28 mouse cellular contexts compared by ENCODE assay signal in genomic region chr5:130185312-130185711, GRCm38 (mm10). TPM values are rescaled to one million over a fixed set of nuclear protein-coding genes. Genes with fewer than 3 reads are reported as not detected.
DNase-seq lines count a peak whose midpoint lies in the region; ATAC-seq and TF ChIP-seq lines count a peak whose summit lies in the region.
"Had no signal": no experiment of that assay in that cellular context is flagged by ENCODE, and none has a peak within 500 bp of the region (broad histone marks: within the 10 kb centered on the region; RNA-seq: fewer than 3 reads in every experiment).

No protein-coding gene starts in this region.

- DNase-seq in gastrocnemius, adult 2 months: no peak
- no peak for DNase-seq in gastrocnemius, postnatal 36 days
- peak; percentile 68 for DNase-seq in Muller cell, postnatal 12 days (ENCODE audit: inconsistent ontology term)
- no peak for DNase-seq in layer of hippocampus, postnatal 25 days (ENCODE audit: extremely low spot score in 1 of 2, low spot score in 1 of 2)
- DNase-seq in lung, postnatal 10 days: no peak
- DNase-seq in right cerebral cortex, adult 18-20 months: no peak
- DNase-seq: adrenal gland, adult 2 months; adrenal gland, postnatal 14 days; cerebellum, adult 11 months; cerebellum, adult 8-10 months; cerebellum, postnatal 10 days; cerebellum, postnatal 36 days; embryo, embryonic 11 days; forebrain, postnatal 0 days; gastrocnemius, postnatal 25 days; heart, adult 2 months had no signal

- no peaks in the 10 kb centered on the region for H3K27me3 ChIP-seq in stomach, embryonic 16.5 days (ENCODE audit: control insufficient read depth, insufficient read depth, low read length)
- H3K27me3 ChIP-seq: embryonic facial prominence, embryonic 13.5 days; hindbrain, embryonic 13.5 days; intestine, embryonic 15.5 days; Patski had no signal

- no peaks in the 10 kb centered on the region; the same call in 1 of the 2 replicates for H3K36me3 ChIP-seq in stomach, embryonic 16.5 days (ENCODE audit: control insufficient read depth, insufficient read depth, low read length)

- no peak for TF ChIP-seq POLR2A in embryonic fibroblast, embryonic 13.5 days (IDR thresholded peaks at IDR 0.05; ENCODE audit: low read depth, low read length)

- ATAC-seq in stomach, embryonic 16.5 days (ENCODE audit: insufficient read depth, low FRiP score): no peak
- ATAC-seq: CD4-positive, CD25-positive, alpha-beta regulatory T cell, adult 4 months; forebrain, embryonic 14.5 days; forebrain, postnatal 0 days; hindbrain, embryonic 16.5 days; intestine, embryonic 15.5 days; Patski had no signal

- 64% methylated on average over 6 of the region's 6 CpGs for WGBS in stomach, embryonic 16.5 days

- H3K4me3 ChIP-seq in gastrocnemius, adult 2 months: peak overlapping the region; percentile 41
- no peak overlapping the region for H3K4me3 ChIP-seq in embryonic fibroblast, embryonic 13.5 days (ENCODE audit: insufficient read depth, low read length)
- no peak overlapping the region for H3K4me3 ChIP-seq in stomach, embryonic 16.5 days (replicated peaks; ENCODE audit: low read length)
- H3K4me3 ChIP-seq: embryonic facial prominence, embryonic 10.5 days; embryonic facial prominence, embryonic 13.5 days; heart, adult 2 months; hindbrain, embryonic 10.5 days; hindbrain, embryonic 13.5 days; intestine, embryonic 15.5 days had no signal

- H3K27ac ChIP-seq in gastrocnemius, adult 2 months: peak overlapping the region; percentile 83
- peak overlapping the region; percentile 90 for H3K27ac ChIP-seq in embryonic fibroblast, embryonic 13.5 days (ENCODE audit: insufficient read depth, low read length)
- H3K27ac ChIP-seq in stomach, embryonic 16.5 days (ENCODE audit: low read length): peak overlapping the region; percentile 2; the same call in 1 of the 2 replicates
- H3K27ac ChIP-seq: embryonic facial prominence, embryonic 10.5 days; embryonic facial prominence, embryonic 13.5 days; heart, adult 2 months; hindbrain, embryonic 10.5 days; hindbrain, embryonic 13.5 days; intestine, embryonic 15.5 days had no signal

- no peak for TF ChIP-seq CTCF in gastrocnemius, adult 2 months (IDR thresholded peaks at IDR 0.05)
- no peak for TF ChIP-seq CTCF in embryonic fibroblast, embryonic 13.5 days (IDR thresholded peaks at IDR 0.05; ENCODE audit: borderline replicate concordance, insufficient read depth, low read length)

- intact Hi-C loops in gastrocnemius, adult 2 months (cut with DNase I): no loop called here
- intact Hi-C loops in gastrocnemius, postnatal 36 days (cut with DNase I): no loop called here

- H3K9me3 ChIP-seq in stomach, embryonic 16.5 days (replicated peaks; ENCODE audit: control insufficient read depth, low read length): no peaks in the 10 kb centered on the region
- H3K9me3 ChIP-seq: embryonic facial prominence, embryonic 10.5 days; embryonic facial prominence, embryonic 13.5 days; hindbrain, embryonic 10.5 days; hindbrain, embryonic 13.5 days; intestine, embryonic 15.5 days had no signal

- no peak overlapping the region for H3K9ac ChIP-seq in stomach, embryonic 16.5 days (ENCODE audit: low read length)
- H3K9ac ChIP-seq: embryonic facial prominence, embryonic 13.5 days; forebrain, postnatal 0 days; hindbrain, embryonic 13.5 days; intestine, embryonic 15.5 days had no signal

- H3K4me1 ChIP-seq in embryonic fibroblast, embryonic 13.5 days (ENCODE audit: control insufficient read depth, insufficient read depth, low read length): peaks cover 29% of the 10 kb centered on the region
- peaks cover 32% of the 10 kb centered on the region for H3K4me1 ChIP-seq in stomach, embryonic 16.5 days (ENCODE audit: control insufficient read depth, insufficient read depth, low read length)
- H3K4me1 ChIP-seq: embryonic facial prominence, embryonic 10.5 days; hindbrain, embryonic 10.5 days had no signal

- no peak overlapping the region for H3K4me2 ChIP-seq in stomach, embryonic 16.5 days (ENCODE audit: low read depth, low read length)
- H3K4me2 ChIP-seq: embryonic facial prominence, embryonic 13.5 days; heart, embryonic 11.5 days; hindbrain, embryonic 13.5 days; intestine, embryonic 15.5 days had no signal

RNA-seq across cellular contexts. Expression of gene Rabgef1, which starts 13.7 kb away (rescaled TPM):
- 100 to 1,000 TPM in 1 of 2 experiments, 10 to 100 TPM in 1; 90.5 to 140 TPM for total RNA-seq in gastrocnemius, adult 2 months (2021)
- 10 to 100 TPM; 67.7 to 81.8 TPM for total RNA-seq in gastrocnemius, postnatal 36 days (2021)
- polyA plus RNA-seq in embryonic fibroblast, embryonic 13.5 days (2011; ENCODE audit: insufficient read length, low read depth, missing spikeins): 21.8 and 27.7 TPM in 2 replicates
- 34.5 and 38.8 TPM in 2 replicates for polyA plus RNA-seq in stomach, embryonic 16.5 days (2015; fragmentation: Nextera tagmentation; extraction: Ambion mirVana)
- 10 to 100 TPM; 45.3 to 48.0 TPM for total RNA-seq in layer of hippocampus, postnatal 25 days (2021)

RNA-seq across cellular contexts. Expression of gene Tmem248, which starts 31.6 kb away (rescaled TPM):
- total RNA-seq in gastrocnemius, adult 2 months (2021): 10 to 100 TPM; 42.9 to 46.7 TPM
- total RNA-seq in gastrocnemius, postnatal 36 days (2021): 10 to 100 TPM; 30.9 to 43.7 TPM
- polyA plus RNA-seq in embryonic fibroblast, embryonic 13.5 days (2011; ENCODE audit: insufficient read length, low read depth, missing spikeins): 42.9 and 54.2 TPM in 2 replicates
- polyA plus RNA-seq in stomach, embryonic 16.5 days (2015; fragmentation: Nextera tagmentation; extraction: Ambion mirVana): 31.8 and 36.6 TPM in 2 replicates
- total RNA-seq in layer of hippocampus, postnatal 25 days (2021): 10 to 100 TPM; 35.2 to 43.5 TPM

RNA-seq across cellular contexts. Expression of gene Kctd7, which starts 40.7 kb away (rescaled TPM):
- 1 to 10 TPM; 2.4 to 2.9 TPM for total RNA-seq in gastrocnemius, adult 2 months (2021)
- 1 to 10 TPM; 1.8 to 2.2 TPM for total RNA-seq in gastrocnemius, postnatal 36 days (2021)
- 3.6 and 4.4 TPM in 2 replicates for polyA plus RNA-seq in embryonic fibroblast, embryonic 13.5 days (2011; ENCODE audit: insufficient read length, low read depth, missing spikeins)
- polyA plus RNA-seq in stomach, embryonic 16.5 days (2015; fragmentation: Nextera tagmentation; extraction: Ambion mirVana): 5.5 and 5.7 TPM in 2 replicates
- 10 to 100 TPM; 12.9 to 13.1 TPM for total RNA-seq in layer of hippocampus, postnatal 25 days (2021)

Comparison
In these comparisons a context has a peak if more than half of its experiments do, and no peak if none do; other contexts are left out.
1. H3K27ac ChIP-seq: peak in every context shown above with its lines; median percentile 90 in embryonic fibroblast, embryonic 13.5 days; 83 in gastrocnemius, adult 2 months; 2 in stomach, embryonic 16.5 days.